Mouse (Mus musculus) midbrain, embryonic 14.5 days (tissue): ENCODE measurements around the gene Gm47985. TPM values are rescaled to one million over a fixed set of nuclear protein-coding genes. Genes with fewer than 3 reads are reported as not detected.
"Not testable (repeated sequence)": the region's sequence is repeated elsewhere in the genome, so short reads cannot be mapped to it uniquely, and the experiment has no call there.

Experiments used
- ATAC-seq: fragments of 200-750 bp; cut with Nextera tagmentation; 2 replicates; pipeline ENCODE4 v1.8.0; 2017; ENCODE audit warnings: moderate number of reproducible peaks, moderate library complexity; ENCODE audit not compliant: low FRiP score, low TSS enrichment
- DNase-seq: peaks from one replicate; pipeline ENCODE4 v3.0.0-alpha.2; 2015
- H3K27ac ChIP-seq: fragments of 300-500 bp; sonication (generic); replicated peaks from 2 replicates; pipeline ENCODE4 v1.5.1; 2014; ENCODE audit warnings: mild to moderate bottlenecking, low read depth, low read length, moderate library complexity
- H3K27me3 ChIP-seq: fragments of 300-500 bp; sonication (generic); 2 replicates; pipeline ENCODE4 v1.6.1; 2014; ENCODE audit warnings: low read length, control low read depth, mixed read lengths; ENCODE audit not compliant: control insufficient read depth, insufficient read depth
- H3K36me3 ChIP-seq: fragments of 300-500 bp; sonication (generic); 2 replicates; pipeline ENCODE4 v1.6.1; 2014; ENCODE audit warnings: low read length, control low read depth; ENCODE audit not compliant: control insufficient read depth, insufficient read depth
- H3K4me1 ChIP-seq: fragments of 300-500 bp; sonication (generic); 2 replicates; pipeline ENCODE4 v1.6.1; 2014; ENCODE audit warnings: mild to moderate bottlenecking, antibody characterized with exemption, low read length, control low read depth; ENCODE audit not compliant: control insufficient read depth, insufficient read depth
- H3K4me2 ChIP-seq: fragments of 300-500 bp; sonication (generic); 2 replicates; pipeline ENCODE4 v1.6.1; 2014; ENCODE audit warnings: mild to moderate bottlenecking, low read length, moderate library complexity
- H3K4me3 ChIP-seq: fragments of 300-500 bp; sonication (generic); replicated peaks from 2 replicates; pipeline ENCODE4 v1.5.1; 2014; ENCODE audit warnings: low read depth, low read length
- H3K9ac ChIP-seq: fragments of 300-500 bp; sonication (generic); replicated peaks from 2 replicates; pipeline ENCODE4 v1.6.1; 2014; ENCODE audit warnings: mild to moderate bottlenecking, low read length, moderate library complexity
- H3K9me3 ChIP-seq: fragments of 300-500 bp; sonication (generic); 2 replicates; pipeline ENCODE4 v1.6.1; 2016; ENCODE audit warnings: low read length, control low read depth, mixed read lengths; ENCODE audit not compliant: control insufficient read depth
- WGBS: fragments of 180-500 bp; shearing (Covaris S2); extraction: QIAGEN DNeasy Blood & Tissue Kit; methylation state at CpG from one replicate; pipeline ENCODE4 v1.1.7; 2014; 5-methylcytosine and 5-hydroxymethylcytosine counted together
- polyA plus RNA-seq: library from polyadenylated mRNA; unstranded; fragments of >200 nt; fragmentation: Nextera tagmentation; extraction: Ambion mirVana; gene quantifications from 2 replicates; pipeline ENCODE4 v1.2.1, GENCODE M21; 2014

The Gm47985 gene
- polyA plus RNA-seq, 1 experiment from 2014 or later: 0.16 TPM

GRCm38 (mm10) chr1:151154131-151154530 lies 28.2 kb upstream of the Gm47985 start:
- not testable (repeated sequence) for H3K4me1 ChIP-seq, H3K4me3 ChIP-seq, DNase-seq, H3K27ac ChIP-seq, ATAC-seq, H3K9ac ChIP-seq, H3K27me3 ChIP-seq, H3K4me2 ChIP-seq, H3K9me3 ChIP-seq, H3K36me3 ChIP-seq
- WGBS: 91% methylated on average over 9 of the region's 9 CpGs

- H3K4me1 ChIP-seq: peaks cover 6% of the 10 kb centered on the region; the same call in 1 of the 2 replicates
- H3K4me3 ChIP-seq: no peak overlapping the region
- DNase-seq (no peak), ATAC-seq (no peak)
- WGBS: 86% methylated on average over 3 of the region's 3 CpGs
- no peak overlapping the region for H3K4me2 ChIP-seq
- no peaks in the 10 kb centered on the region for H3K9me3 ChIP-seq
- no peaks in the 10 kb centered on the region for H3K36me3 ChIP-seq
- no peaks in the 10 kb centered on the region for H3K27me3 ChIP-seq
- H3K9ac ChIP-seq: no peak overlapping the region
- no peak overlapping the region for H3K27ac ChIP-seq
Measured at GRCm38 (mm10) chr1:151156129-151156528, 26.2 kb upstream of the Gm47985 start.

GRCm38 (mm10) chr1:151156777-151157632 lies 25.3 kb upstream of the Gm47985 start:
- Histone ChIP-seq H3K4me1 (peaks cover 6% of the 10 kb centered on the region; the same call in 1 of the 2 replicates), H3K27me3 (no peaks in the 10 kb centered on the region), H3K27ac (no peak overlapping the region), H3K9ac (no peak overlapping the region), H3K36me3 (no peaks in the 10 kb centered on the region), H3K4me3 (no peak overlapping the region), H3K9me3 (no peaks in the 10 kb centered on the region), H3K4me2 (no peak overlapping the region)
- WGBS: 82% methylated on average over 7 of the region's 7 CpGs
- no peak for DNase-seq
- no peak for ATAC-seq

GRCm38 (mm10) chr1:151157963-151158856 lies 24.1 kb upstream of the Gm47985 start:
- Histone ChIP-seq H3K27me3 (no peaks in the 10 kb centered on the region), H3K9ac (no peak overlapping the region), H3K4me1 (peaks cover 6% of the 10 kb centered on the region; the same call in 1 of the 2 replicates), H3K27ac (0 out of 2 replicates have a peak overlapping the region, but pooled peaks have one; percentile 20), H3K9me3 (no peaks in the 10 kb centered on the region), H3K4me3 (no peak overlapping the region), H3K36me3 (no peaks in the 10 kb centered on the region), H3K4me2 (no peak overlapping the region)
- WGBS: 41% methylated on average over 9 of the region's 9 CpGs
- DNase-seq: peak; percentile 70
- peak; percentile 67; the same call in 1 of the 2 replicates for ATAC-seq

- Histone ChIP-seq H3K27me3 (no peaks in the 10 kb centered on the region), H3K36me3 (no peaks in the 10 kb centered on the region), H3K27ac (no peak overlapping the region), H3K9ac (no peak overlapping the region), H3K4me1 (peaks cover 6% of the 10 kb centered on the region; the same call in 1 of the 2 replicates), H3K4me2 (no peak overlapping the region), H3K4me3 (no peak overlapping the region), H3K9me3 (no peaks in the 10 kb centered on the region)
- WGBS: 95% methylated on average over 2 of the region's 2 CpGs
- DNase-seq (no peak), ATAC-seq (no peak)
Measured at GRCm38 (mm10) chr1:151158857-151159510, 23.4 kb upstream of the Gm47985 start.

- no peaks in the 10 kb centered on the region for H3K36me3 ChIP-seq
- ATAC-seq (no peak), DNase-seq (no peak)
- no peaks in the 10 kb centered on the region for H3K9me3 ChIP-seq
- H3K27me3 ChIP-seq: no peaks in the 10 kb centered on the region
- WGBS: 31% methylated on average over 8 of the region's 8 CpGs
- H3K4me1 ChIP-seq: peaks cover 18% of the 10 kb centered on the region
- H3K4me3 ChIP-seq: no peak overlapping the region
- no peak overlapping the region for H3K9ac ChIP-seq
- H3K4me2 ChIP-seq: no peak overlapping the region
- no peak overlapping the region for H3K27ac ChIP-seq
Measured at GRCm38 (mm10) chr1:151166031-151166430, 16.3 kb upstream of the Gm47985 start.

- Histone ChIP-seq H3K27ac (peak overlapping the region; percentile 27; the same call in 1 of the 2 replicates), H3K36me3 (no peaks in the 10 kb centered on the region), H3K9ac (no peak overlapping the region), H3K9me3 (no peaks in the 10 kb centered on the region), H3K4me2 (peak overlapping the region; percentile 13; the same call in 1 of the 2 replicates), H3K4me1 (peaks cover 18% of the 10 kb centered on the region), H3K4me3 (no peak overlapping the region), H3K27me3 (no peaks in the 10 kb centered on the region)
- 14% methylated on average over 12 of the region's 12 CpGs for WGBS
- peak; percentile 71 for DNase-seq
- ATAC-seq: peak; percentile 69
Measured at GRCm38 (mm10) chr1:151167297-151168047, 14.9 kb upstream of the Gm47985 start.

- H3K27me3 ChIP-seq: no peaks in the 10 kb centered on the region
- ATAC-seq: no peak; the same call in 1 of the 2 replicates
- 78% methylated on average over 3 of the region's 3 CpGs for WGBS
Measured at GRCm38 (mm10) chr1:151168637-151169036, 13.7 kb upstream of the Gm47985 start.

More at GRCm38 (mm10) chr1:151168637-151169036, 13.7 kb upstream of the Gm47985 start:
- Histone ChIP-seq H3K9me3 (no peaks in the 10 kb centered on the region), H3K9ac (no peak overlapping the region), H3K4me3 (no peak overlapping the region), H3K36me3 (no peaks in the 10 kb centered on the region), H3K4me2 (no peak overlapping the region), H3K4me1 (peaks cover 18% of the 10 kb centered on the region), H3K27ac (no peak overlapping the region)
- no peak for DNase-seq
